Mouse (Mus musculus) liver, adult 2 months (tissue): ENCODE data around the gene G3bp1.

Experiments
- CTCF ChIP-seq: fragments of 200-500 bp; IDR thresholded peaks from 2 replicates; pipeline ENCODE4 v1.5.1; 2011; ENCODE audit warnings: low read depth, low read length, control low read depth
- POLR2A ChIP-seq: fragments of 200-500 bp; IDR thresholded peaks from 2 replicates; pipeline ENCODE4 v1.6.1; 2011; ENCODE audit warnings: low read length, control low read depth; ENCODE audit not compliant: insufficient read depth; ENCODE audit errors: extremely low read depth

GRCm38 (mm10) chr11:55429973-55430372, 39.5 kb upstream of the G3bp1 start:
- no peak for TF ChIP-seq CTCF
- TF ChIP-seq POLR2A, result no peak
